ENCODE assay signal across 24 mouse cellular contexts in the genomic region with DNA sequence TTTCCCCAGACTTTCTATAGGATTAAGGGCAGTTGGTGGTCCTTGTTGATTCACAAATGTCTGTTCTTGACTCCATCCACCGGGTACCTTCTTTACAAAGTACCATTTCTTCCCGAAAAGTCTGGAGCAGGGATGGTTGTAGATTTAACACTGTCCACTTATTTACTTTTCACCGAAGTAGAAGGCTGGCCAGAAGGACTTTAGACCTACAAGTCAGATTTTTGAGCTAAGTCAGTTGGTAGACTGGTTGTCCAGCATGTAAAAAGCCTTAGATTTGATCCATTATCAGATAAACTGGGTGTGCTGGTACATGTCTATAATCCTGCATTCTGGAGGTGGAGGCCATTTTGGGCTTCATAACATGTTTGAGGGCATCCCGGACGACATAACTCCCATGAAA. TPM values are rescaled to one million over a fixed set of nuclear protein-coding genes. Genes with fewer than 3 reads are reported as not detected.
A peak's percentile ranks its signal among the peaks of the same experiment; 100 is the strongest.
DNase-seq lines count a peak whose midpoint lies in the region; ATAC-seq and TF ChIP-seq lines count a peak whose summit lies in the region.
"Had no signal": no experiment of that assay in that cellular context is flagged by ENCODE, and none has a peak within 500 bp of the region (broad histone marks: within the 10 kb centered on the region; RNA-seq: fewer than 3 reads in every experiment).

No protein-coding gene starts in this region.

- H3K4me1 ChIP-seq in kidney, adult 2 months (ENCODE audit: control insufficient read depth, insufficient read depth, low read length), result 0 out of 2 replicates have a peak, but pooled peaks cover 2% of the 10 kb centered on the region
- H3K4me1 ChIP-seq in kidney, embryonic 16.5 days (ENCODE audit: insufficient read depth, low read length), result peaks cover 15% of the 10 kb centered on the region
- peaks cover 2% of the 10 kb centered on the region; the same call in 1 of the 2 replicates for H3K4me1 ChIP-seq in testis, adult 2 months (ENCODE audit: control insufficient read depth, insufficient read depth, low read length)
- H3K4me1 ChIP-seq: forebrain, embryonic 13.5 days; forebrain, embryonic 15.5 days had no signal

- H3K9me3 ChIP-seq in kidney, embryonic 16.5 days (ENCODE audit: low read length), result no peaks in the 10 kb centered on the region; the same call in 1 of the 2 replicates
- H3K9me3 ChIP-seq: embryonic facial prominence, embryonic 10.5 days; embryonic facial prominence, embryonic 12.5 days; forebrain, embryonic 13.5 days; forebrain, embryonic 15.5 days had no signal

- H3K27ac ChIP-seq in kidney, adult 2 months (ENCODE audit: insufficient read depth, low read depth, low read length), result no peak overlapping the region
- no peak overlapping the region for H3K27ac ChIP-seq in kidney, embryonic 16.5 days (ENCODE audit: low read length)
- H3K27ac ChIP-seq in testis, adult 2 months (ENCODE audit: control insufficient read depth, insufficient read depth, low read depth, low read length), result peak overlapping the region; percentile 3; the same call in 1 of the 2 replicates
- H3K27ac ChIP-seq: embryonic facial prominence, embryonic 10.5 days; embryonic facial prominence, embryonic 12.5 days; forebrain, embryonic 13.5 days; forebrain, embryonic 15.5 days had no signal

- peak; percentile 66 for DNase-seq in kidney, adult 2 months
- DNase-seq in kidney, adult 9 months, result peak; percentile 57
- DNase-seq in kidney, postnatal 14 days, result no peak
- DNase-seq in testis, postnatal 14 days (ENCODE audit: low spot score), result no peak
- DNase-seq: adrenal gland, adult 8-10 months; adrenal gland, postnatal 14 days; adrenal gland, postnatal 36 days; B cell, adult 2 months; cerebellum, adult 11-12 months; cerebellum, adult 2 months; cerebellum, adult 9-10 months; cerebellum, postnatal 10 days; cerebellum, postnatal 25 days had no signal

- H3K27me3 ChIP-seq in kidney, adult 2 months (replicated peaks; ENCODE audit: control insufficient read depth, insufficient read depth, low read length), result no peaks in the 10 kb centered on the region
- H3K27me3 ChIP-seq in kidney, embryonic 16.5 days (ENCODE audit: insufficient read depth, low read length), result no peaks in the 10 kb centered on the region
- H3K27me3 ChIP-seq in testis, adult 2 months (ENCODE audit: control insufficient read depth, insufficient read depth, low read length), result no peaks in the 10 kb centered on the region
- H3K27me3 ChIP-seq: CH12.LX; embryonic facial prominence, embryonic 12.5 days; forebrain, embryonic 13.5 days; forebrain, embryonic 15.5 days; Patski had no signal

- no peaks in the 10 kb centered on the region for H3K36me3 ChIP-seq in kidney, adult 2 months (ENCODE audit: control insufficient read depth, insufficient read depth, low read length)
- H3K36me3 ChIP-seq in kidney, embryonic 16.5 days (ENCODE audit: insufficient read depth, low read length), result no peaks in the 10 kb centered on the region
- H3K36me3 ChIP-seq in testis, adult 2 months (ENCODE audit: control insufficient read depth, insufficient read depth, low read length), result no peaks in the 10 kb centered on the region; the same call in 1 of the 2 replicates
- H3K36me3 ChIP-seq: embryonic facial prominence, embryonic 10.5 days; embryonic facial prominence, embryonic 12.5 days; forebrain, embryonic 15.5 days; G1E had no signal

- ATAC-seq in kidney, embryonic 16.5 days (ENCODE audit: low FRiP score, low TSS enrichment), result no peak
- ATAC-seq: activated CD4-positive, CD25-positive, alpha-beta regulatory T cell, adult 4 months; CD4-positive, CD25-positive, alpha-beta regulatory T cell, adult 4 months; forebrain, embryonic 13.5 days; forebrain, embryonic 15.5 days; Patski had no signal

- TF ChIP-seq CTCF in kidney, adult 2 months (conservative IDR thresholded peaks at IDR 0.05; ENCODE audit: insufficient read depth, insufficient read length, low read depth, low read length), result no peak
- no peak for TF ChIP-seq CTCF in testis, adult 2 months (IDR thresholded peaks at IDR 0.05; ENCODE audit: control insufficient read depth, insufficient read depth, insufficient replicate concordance, low read depth, low read length)

- no peak overlapping the region for H3K9ac ChIP-seq in kidney, embryonic 16.5 days (replicated peaks; ENCODE audit: low read length)
- H3K9ac ChIP-seq: embryonic facial prominence, embryonic 12.5 days; forebrain, embryonic 13.5 days; forebrain, embryonic 15.5 days had no signal

- TF ChIP-seq POLR2A in kidney, adult 2 months (IDR thresholded peaks at IDR 0.05; ENCODE audit: low read depth, low read length), result no peak
- no peak for TF ChIP-seq POLR2A in testis, adult 2 months (IDR thresholded peaks at IDR 0.05; ENCODE audit: control insufficient read depth, low read depth, low read length)

- WGBS in kidney, adult 2 months, result 88% methylated on average over 5 of the region's 5 CpGs
- WGBS in kidney, embryonic 16.5 days, result 96% methylated on average over 5 of the region's 5 CpGs

- H3K4me2 ChIP-seq in kidney, embryonic 16.5 days (replicated peaks; ENCODE audit: low read depth, low read length), result no peak overlapping the region
- H3K4me2 ChIP-seq: embryonic facial prominence, embryonic 12.5 days; forebrain, embryonic 13.5 days; forebrain, embryonic 15.5 days had no signal

- H3K4me3 ChIP-seq in kidney, adult 2 months (ENCODE audit: insufficient read depth, low read depth, low read length), result no peak overlapping the region
- no peak overlapping the region for H3K4me3 ChIP-seq in kidney, embryonic 16.5 days (ENCODE audit: low read length)
- peak overlapping the region; percentile 76; the same call in 1 of the 2 replicates for H3K4me3 ChIP-seq in testis, adult 2 months (ENCODE audit: control insufficient read depth, low read depth, low read length)
- H3K4me3 ChIP-seq: embryonic facial prominence, embryonic 10.5 days; embryonic facial prominence, embryonic 12.5 days; forebrain, embryonic 13.5 days; forebrain, embryonic 15.5 days had no signal

RNA-seq across cellular contexts. Expression of gene Arid5b, which starts 42.0 kb away (rescaled TPM):
- 7.7 and 8.6 TPM in 2 replicates for polyA plus RNA-seq in kidney, adult 2 months (2012; rRNA removed)
- 34.0 and 41.4 TPM in 2 replicates for polyA plus RNA-seq in kidney, embryonic 16.5 days (2015; fragmentation: Nextera tagmentation; extraction: Ambion mirVana)
- polyA plus RNA-seq in testis, adult 2 months (2012; rRNA removed), result 4.9 and 5.1 TPM in 2 replicates
- polyA plus RNA-seq: G1E had no signal

Comparison
In these comparisons a context has a peak if more than half of its experiments do, and no peak if none do; other contexts are left out.
1. DNase-seq: peak in kidney, adult 2 months (single experiment) and kidney, adult 9 months (single experiment); none in kidney, postnatal 14 days (single experiment) and testis, postnatal 14 days (single experiment).